Mouse (Mus musculus) megakaryocyte, embryonic 14.5 days (primary cell): ENCODE results near the gene Mical2. TPM values are rescaled to one million over a fixed set of nuclear protein-coding genes. Genes with fewer than 3 reads are reported as not detected.

Experiments used
- H3K27me3 ChIP-seq: replicated peaks from 2 replicates; pipeline ENCODE3; 2012; ENCODE audit warnings: inconsistent platforms
- H3K36me3 ChIP-seq: replicated peaks from 2 replicates; pipeline ENCODE3; 2012; ENCODE audit warnings: low read length, inconsistent platforms, mixed read lengths
- H3K4me1 ChIP-seq: 2 replicates; pipeline ENCODE4 v1.6.1; 2012; ENCODE audit warnings: inconsistent platforms
- H3K4me3 ChIP-seq: replicated peaks from 2 replicates; pipeline ENCODE3; 2012; ENCODE audit warnings: moderate library complexity, mild to moderate bottlenecking, inconsistent platforms
- H3K9me3 ChIP-seq: 2 replicates; pipeline ENCODE4 v1.6.1; 2012; ENCODE audit warnings: inconsistent platforms
- FLI1 ChIP-seq: IDR thresholded peaks from 2 replicates; pipeline ENCODE4 v1.6.1; 2012; ENCODE audit warnings: low read length, inconsistent platforms, mixed read lengths
- GATA1 ChIP-seq: IDR thresholded peaks from 3 replicates; pipeline ENCODE4 v1.6.1; 2012; ENCODE audit warnings: mixed read lengths, low read length, inconsistent platforms, borderline replicate concordance
- polyA plus RNA-seq: library from polyadenylated mRNA; stranded (reverse); fragments of >175 nt; gene quantifications from 2 replicates; pipeline ENCODE4 v1.2.3, GENCODE M21; 2012; ENCODE audit warnings: low replicate concordance; ENCODE audit not compliant: insufficient read depth

Mical2 gene
- polyA plus RNA-seq, 1 experiment: 0.22 TPM

DNA sequence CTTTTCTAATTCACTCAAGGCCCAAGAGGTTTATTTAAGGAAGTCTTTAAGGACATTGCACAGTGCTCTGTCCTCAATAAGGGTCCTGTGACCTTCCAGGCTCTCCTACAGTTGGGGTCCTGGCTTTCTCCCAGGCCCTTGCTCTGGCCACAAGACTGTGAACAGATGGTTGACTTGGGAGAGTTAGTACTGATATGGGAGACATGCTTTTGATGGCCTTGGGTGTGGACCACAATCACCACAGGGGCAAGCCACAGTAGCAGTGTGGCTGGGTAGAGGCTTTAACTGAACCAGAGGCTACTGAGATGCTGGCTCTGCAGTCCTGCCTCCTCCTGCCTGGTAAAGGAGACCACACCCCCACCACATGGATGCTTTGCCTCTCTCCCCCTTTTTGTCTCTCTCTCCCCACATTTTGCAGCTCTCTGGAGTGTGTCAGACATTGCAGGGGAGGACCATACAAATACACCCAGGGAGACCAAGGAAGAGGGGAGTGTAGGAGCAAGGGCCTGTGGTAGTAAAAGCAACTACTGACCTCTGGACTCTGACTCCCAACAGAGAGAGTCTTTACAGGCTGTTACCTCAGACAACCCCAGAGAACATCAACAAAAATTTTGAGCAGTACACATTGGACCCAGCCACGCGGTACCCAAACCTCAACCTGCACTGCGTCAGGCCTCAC lies 94.5 kb downstream of the Mical2 start:
- no peaks in the 10 kb centered on the region for H3K9me3 ChIP-seq

DNA sequence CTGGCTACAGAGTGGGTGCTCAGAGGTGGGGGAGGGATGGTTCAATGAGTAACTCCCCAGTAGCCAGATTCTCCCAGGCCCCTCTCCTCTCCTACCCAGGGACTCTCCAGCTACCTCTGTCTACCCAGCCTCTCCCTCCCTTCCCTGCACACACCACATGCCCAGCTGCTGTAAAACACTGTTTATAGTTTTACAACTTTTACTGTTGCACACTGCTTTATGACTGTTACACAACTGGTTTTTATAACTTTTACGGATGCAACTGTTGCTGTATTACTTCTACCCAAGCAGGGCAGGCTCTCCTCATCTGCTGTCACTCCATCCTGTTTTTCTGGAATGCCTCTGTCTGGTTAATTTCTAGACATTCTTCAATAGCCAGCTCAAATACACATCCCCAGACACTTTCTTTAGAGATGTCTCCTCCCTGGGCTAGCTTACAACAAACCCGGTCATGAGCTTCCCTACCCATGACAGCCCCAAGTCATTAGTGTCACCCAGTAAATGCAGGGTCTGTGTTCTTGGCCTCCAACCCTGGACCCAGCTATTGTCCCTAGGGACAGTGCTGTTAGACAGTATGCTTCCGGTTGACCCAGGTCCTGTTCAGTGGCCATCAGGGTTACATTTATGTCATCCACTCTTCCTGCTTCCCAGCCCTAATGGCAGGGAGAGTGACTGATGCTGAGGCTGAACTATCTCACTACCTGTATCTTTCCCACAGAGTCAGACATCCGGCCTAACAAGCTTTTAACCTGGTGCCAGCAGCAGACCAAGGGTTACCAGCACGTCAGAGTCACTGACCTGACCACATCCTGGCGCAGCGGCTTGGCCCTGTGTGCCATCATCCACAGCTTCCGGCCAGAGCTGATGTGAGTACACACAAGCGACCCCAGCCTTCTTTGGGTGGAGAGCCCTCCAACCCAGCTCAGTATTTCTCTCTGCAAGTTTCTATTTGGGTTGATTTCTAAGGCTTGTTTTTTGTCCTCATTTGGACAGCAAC lies 96.4 kb downstream of the Mical2 start:
- TF ChIP-seq GATA1: no peak
- TF ChIP-seq FLI1: no peak
- H3K36me3 ChIP-seq: no peaks in the 10 kb centered on the region
- H3K27me3 ChIP-seq: peaks cover 17% of the 10 kb centered on the region
- no peaks in the 10 kb centered on the region for H3K9me3 ChIP-seq
- peaks cover 6% of the 10 kb centered on the region for H3K4me1 ChIP-seq
- H3K4me3 ChIP-seq: no peak overlapping the region

More for the DNA sequence above, 94.5 kb downstream of the Mical2 start:
- TF ChIP-seq FLI1: no peak
- no peak for TF ChIP-seq GATA1
- Histone ChIP-seq H3K4me1 (peaks cover 6% of the 10 kb centered on the region), H3K4me3 (no peak overlapping the region), H3K36me3 (no peaks in the 10 kb centered on the region), H3K27me3 (peaks cover 19% of the 10 kb centered on the region)

DNA sequence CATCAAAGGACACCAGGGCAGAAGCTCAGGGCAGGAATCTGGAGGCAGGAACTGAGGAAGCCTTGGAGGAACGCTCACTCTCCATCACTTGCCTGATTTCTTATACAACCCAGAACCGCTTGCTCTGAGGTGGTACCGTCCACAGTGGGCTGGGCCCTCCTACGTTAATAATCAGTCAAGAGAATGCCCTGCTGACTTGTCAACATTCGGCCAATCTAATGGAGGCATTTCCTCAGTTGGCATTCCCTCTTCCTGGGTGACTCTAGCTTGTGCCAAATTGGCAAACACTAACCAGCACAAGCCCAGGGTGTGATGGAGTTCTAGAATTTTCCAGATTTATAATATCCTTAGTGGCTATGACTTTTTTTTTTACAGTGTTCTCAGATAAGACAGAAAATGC lies 98.9 kb downstream of the Mical2 start:
- peaks cover 6% of the 10 kb centered on the region for H3K4me1 ChIP-seq
- peaks cover 10% of the 10 kb centered on the region for H3K27me3 ChIP-seq
- H3K36me3 ChIP-seq: no peaks in the 10 kb centered on the region
- H3K9me3 ChIP-seq: no peaks in the 10 kb centered on the region
- TF ChIP-seq FLI1 (no peak), GATA1 (no peak)
- H3K4me3 ChIP-seq: no peak overlapping the region

DNA sequence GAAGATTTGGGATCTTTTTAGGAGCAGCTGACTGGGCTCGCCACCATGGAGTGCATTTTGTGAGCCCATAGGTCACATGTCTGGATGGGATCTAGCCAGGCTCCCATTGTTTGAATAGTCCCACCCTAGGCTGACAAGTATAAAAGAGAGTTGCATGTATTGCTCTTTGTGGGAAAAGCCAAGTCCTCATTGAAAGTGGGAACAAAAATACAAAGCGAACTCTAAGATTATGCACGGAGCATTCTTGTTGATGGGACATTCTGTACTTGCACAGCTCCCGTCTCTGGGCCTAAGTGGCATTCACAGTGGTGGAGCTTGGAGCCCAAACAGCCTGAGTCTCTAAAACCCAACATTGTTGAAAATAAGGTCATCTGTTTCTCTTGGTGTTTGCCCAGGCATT lies 101.2 kb downstream of the Mical2 start:
- peaks cover 8% of the 10 kb centered on the region for H3K27me3 ChIP-seq
- H3K4me3 ChIP-seq: no peak overlapping the region
- H3K36me3 ChIP-seq: no peaks in the 10 kb centered on the region
- TF ChIP-seq GATA1: no peak
- no peak for TF ChIP-seq FLI1
- H3K4me1 ChIP-seq: peaks cover 6% of the 10 kb centered on the region
- no peaks in the 10 kb centered on the region for H3K9me3 ChIP-seq

DNA sequence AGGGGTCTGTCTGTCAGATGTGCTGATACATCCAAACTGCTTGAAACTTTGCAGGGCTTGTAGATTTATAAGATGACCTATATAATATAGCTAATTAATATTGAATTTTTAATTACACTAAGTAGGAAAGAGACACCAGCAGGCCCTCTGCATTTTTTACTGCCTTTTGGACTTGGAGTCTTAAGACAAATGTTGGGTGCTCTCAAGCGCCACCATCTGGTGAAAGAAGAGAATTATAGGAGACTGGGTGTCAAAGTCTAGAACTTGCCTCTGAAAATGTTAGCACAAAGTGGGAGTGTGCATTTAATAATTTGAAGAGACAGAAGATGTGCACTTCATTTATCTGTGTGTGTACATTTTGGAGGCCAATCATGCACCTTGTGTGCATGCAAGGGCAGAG lies 103.3 kb downstream of the Mical2 start:
- H3K4me1 ChIP-seq: no peaks in the 10 kb centered on the region
- H3K9me3 ChIP-seq: no peaks in the 10 kb centered on the region
- H3K27me3 ChIP-seq: peaks cover 8% of the 10 kb centered on the region
- H3K36me3 ChIP-seq: no peaks in the 10 kb centered on the region
- H3K4me3 ChIP-seq: no peak overlapping the region
- TF ChIP-seq GATA1 (no peak), FLI1 (no peak)

DNA sequence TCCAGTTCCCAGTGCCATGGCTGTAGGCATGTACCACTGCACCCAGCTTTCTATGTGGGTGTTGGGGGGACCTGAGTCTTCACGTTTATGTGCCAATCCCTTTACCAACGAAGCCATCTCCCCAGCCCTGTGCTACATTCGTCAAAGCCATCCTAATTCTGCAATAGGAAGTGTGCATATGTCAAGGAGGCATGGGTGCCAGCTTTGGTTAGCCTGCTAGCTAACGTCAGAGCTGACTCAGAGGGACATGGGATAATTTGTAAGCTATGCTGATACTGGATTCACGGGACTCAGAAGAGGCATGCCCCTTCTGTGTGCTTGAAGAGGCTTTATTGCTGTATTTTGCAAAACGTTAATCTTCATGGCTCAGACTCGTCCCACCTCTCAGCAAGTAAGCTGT lies 103.8 kb downstream of the Mical2 start:
- no peaks in the 10 kb centered on the region for H3K4me1 ChIP-seq
- H3K36me3 ChIP-seq: no peaks in the 10 kb centered on the region
- no peaks in the 10 kb centered on the region for H3K9me3 ChIP-seq
- TF ChIP-seq FLI1: no peak
- TF ChIP-seq GATA1: no peak
- no peak overlapping the region for H3K4me3 ChIP-seq
- peaks cover 10% of the 10 kb centered on the region for H3K27me3 ChIP-seq

DNA sequence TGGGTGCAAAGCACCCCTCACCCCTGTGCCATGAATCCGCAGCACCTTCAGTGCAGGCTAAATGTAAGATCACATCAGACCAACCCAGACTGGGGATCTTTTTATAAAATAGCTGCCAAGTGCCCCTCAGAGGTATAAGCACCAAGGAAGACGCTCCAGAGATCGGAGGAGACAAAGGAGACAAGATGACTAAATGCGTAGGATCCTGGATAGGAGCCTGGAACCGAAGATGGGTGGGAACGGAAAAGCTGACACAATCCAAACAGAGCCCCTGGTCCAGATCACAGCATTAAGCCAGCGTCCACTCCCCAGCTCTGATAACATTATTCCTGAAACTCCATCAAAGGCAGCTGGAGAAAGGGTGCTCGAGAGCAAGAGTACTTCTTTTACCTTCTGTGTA lies 105.3 kb downstream of the Mical2 start:
- no peak for TF ChIP-seq GATA1
- TF ChIP-seq FLI1: no peak
- Histone ChIP-seq H3K4me3 (no peak overlapping the region), H3K27me3 (peaks cover 16% of the 10 kb centered on the region), H3K9me3 (no peaks in the 10 kb centered on the region), H3K4me1 (no peaks in the 10 kb centered on the region), H3K36me3 (no peaks in the 10 kb centered on the region)

DNA sequence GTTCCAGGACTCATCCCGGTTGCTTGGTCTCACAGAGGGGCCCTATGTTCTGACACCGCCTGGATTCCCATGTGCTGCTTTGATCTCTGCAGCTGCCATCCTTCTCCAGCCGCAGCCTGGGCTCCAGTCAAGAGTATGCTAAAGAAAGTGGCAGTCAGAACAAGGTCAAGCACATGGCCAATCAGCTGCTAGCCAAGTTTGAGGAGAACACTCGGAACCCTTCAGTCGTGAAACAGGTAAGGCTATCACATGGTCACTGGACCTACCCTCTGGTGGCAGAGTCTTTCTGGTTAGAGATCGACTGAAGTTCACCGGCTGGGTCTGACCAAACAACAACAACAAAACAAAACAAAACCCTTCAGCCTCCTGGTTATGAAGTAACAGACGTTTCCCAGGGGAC lies 106.1 kb downstream of the Mical2 start:
- TF ChIP-seq FLI1: no peak
- TF ChIP-seq GATA1: no peak
- H3K36me3 ChIP-seq: no peaks in the 10 kb centered on the region
- H3K4me3 ChIP-seq: no peak overlapping the region
- H3K9me3 ChIP-seq: no peaks in the 10 kb centered on the region
- no peaks in the 10 kb centered on the region for H3K4me1 ChIP-seq
- peaks cover 16% of the 10 kb centered on the region for H3K27me3 ChIP-seq

DNA sequence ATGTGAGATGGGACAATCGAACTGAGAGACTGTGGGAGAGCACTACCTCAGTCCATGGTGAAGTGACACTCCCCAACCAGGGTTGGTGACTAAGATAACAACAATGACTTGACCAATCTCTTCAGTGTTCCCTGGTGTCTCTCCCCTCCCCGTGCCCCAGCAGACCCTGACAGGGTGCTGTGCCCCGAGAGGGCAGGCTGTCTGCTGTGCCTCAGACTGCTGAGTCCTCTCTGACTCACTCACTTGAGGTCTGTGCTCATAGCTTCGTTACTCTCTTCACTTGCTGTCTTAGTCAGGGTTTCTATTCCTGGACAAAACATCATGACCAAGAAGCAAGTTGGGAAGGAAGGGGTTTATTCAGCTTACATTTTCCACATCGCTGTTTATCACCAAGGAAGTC lies 106.8 kb downstream of the Mical2 start:
- H3K4me3 ChIP-seq: no peak overlapping the region
- H3K4me1 ChIP-seq: no peaks in the 10 kb centered on the region
- H3K36me3 ChIP-seq: no peaks in the 10 kb centered on the region
- H3K27me3 ChIP-seq: peaks cover 16% of the 10 kb centered on the region
- TF ChIP-seq FLI1 (no peak), GATA1 (no peak)
- no peaks in the 10 kb centered on the region for H3K9me3 ChIP-seq

DNA sequence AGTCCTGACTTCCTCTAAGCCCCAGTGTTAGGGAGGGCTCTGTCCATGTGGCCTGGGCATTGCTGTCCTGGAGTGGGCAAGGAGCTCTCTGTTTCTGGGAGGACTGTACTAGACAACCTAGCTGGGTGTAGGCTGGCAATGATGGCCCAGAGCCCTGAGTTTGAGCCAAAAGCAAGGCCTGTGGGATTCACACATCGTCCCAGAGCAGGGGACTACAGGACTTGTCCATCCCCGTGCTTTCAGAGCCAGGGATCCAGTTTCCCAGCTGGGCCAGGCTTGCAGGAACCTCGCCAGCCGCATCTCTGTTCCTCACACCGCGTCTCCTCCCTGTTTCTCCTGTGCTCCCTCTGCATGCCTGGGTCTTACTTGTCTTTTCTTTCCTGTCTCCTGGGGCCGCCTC lies 107.7 kb downstream of the Mical2 start:
- H3K9me3 ChIP-seq: no peaks in the 10 kb centered on the region
- H3K27me3 ChIP-seq: peaks cover 14% of the 10 kb centered on the region
- TF ChIP-seq GATA1 (no peak), FLI1 (no peak)
- H3K4me1 ChIP-seq: no peaks in the 10 kb centered on the region
- no peak overlapping the region for H3K4me3 ChIP-seq
- H3K36me3 ChIP-seq: no peaks in the 10 kb centered on the region

DNA sequence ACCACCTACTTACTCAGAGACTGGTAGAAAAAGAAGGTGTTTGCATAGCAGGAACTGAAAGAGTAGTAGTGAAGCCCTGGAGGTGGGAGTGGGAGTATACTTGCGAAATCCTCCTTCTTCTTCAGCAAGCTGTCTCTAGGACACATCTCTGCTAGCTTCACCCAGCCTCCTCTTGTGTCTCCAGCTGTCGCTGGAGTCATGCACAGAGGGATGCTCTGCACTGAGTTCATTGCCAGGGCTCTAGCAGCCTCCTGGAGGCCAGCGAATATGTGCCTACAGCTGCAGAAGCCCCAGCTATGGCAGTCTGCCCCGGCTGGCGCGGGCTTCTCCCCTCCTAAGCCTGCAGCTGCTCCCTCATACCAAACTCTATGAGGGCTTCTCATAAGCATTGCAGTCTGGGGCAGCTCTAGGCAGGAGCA lies 110.6 kb downstream of the Mical2 start:
- no peak for TF ChIP-seq FLI1
- Histone ChIP-seq H3K9me3 (no peaks in the 10 kb centered on the region), H3K27me3 (peaks cover 13% of the 10 kb centered on the region), H3K36me3 (no peaks in the 10 kb centered on the region), H3K4me3 (no peak overlapping the region), H3K4me1 (no peaks in the 10 kb centered on the region)
